Mouse (Mus musculus) hindbrain, embryonic 10.5 days (tissue): Measurements from ENCODE around the gene Gm10260. TPM values are rescaled to one million over a fixed set of nuclear protein-coding genes. Genes with fewer than 3 reads are reported as not detected.

Experiments
- DNase-seq: peaks from one replicate; pipeline ENCODE4 v3.0.0-alpha.2; 2017; ENCODE audit warnings: low spot score
- H3K27ac ChIP-seq: fragments of 300-500 bp; sonication (generic); 2 replicates; pipeline ENCODE4 v1.5.1; 2016; ENCODE audit warnings: mild to moderate bottlenecking, moderate library complexity
- H3K27me3 ChIP-seq: fragments of 300-500 bp; sonication (generic); 2 replicates; pipeline ENCODE4 v1.6.1; 2016; ENCODE audit warnings: mild to moderate bottlenecking; ENCODE audit not compliant: poor library complexity, insufficient read depth, severe bottlenecking
- H3K36me3 ChIP-seq: fragments of 300-500 bp; sonication (generic); 2 replicates; pipeline ENCODE4 v1.6.1; 2016; ENCODE audit warnings: mild to moderate bottlenecking, moderate library complexity
- H3K4me1 ChIP-seq: fragments of 300-500 bp; sonication (generic); replicated peaks from 2 replicates; pipeline ENCODE4 v1.6.1; 2016; ENCODE audit warnings: mild to moderate bottlenecking
- H3K4me3 ChIP-seq: fragments of 300-500 bp; sonication (generic); 2 replicates; pipeline ENCODE4 v1.5.1; 2016; ENCODE audit warnings: mild to moderate bottlenecking, moderate library complexity
- H3K9me3 ChIP-seq: fragments of 300-500 bp; sonication (generic); 2 replicates; pipeline ENCODE4 v1.6.1; 2016; ENCODE audit warnings: mild to moderate bottlenecking, moderate library complexity
- WGBS: fragments of 180-500 bp; shearing (Covaris S2); methylation state at CpG from one replicate; pipeline ENCODE4 v1.1.7; 2016; 5-methylcytosine and 5-hydroxymethylcytosine counted together
- polyA plus RNA-seq: library from polyadenylated mRNA; unstranded; fragments of >200 nt; fragmentation: Nextera tagmentation; extraction: Ambion mirVana; gene quantifications from 2 replicates; pipeline ENCODE4 v1.2.1, GENCODE M21; 2016

Gm10260 gene
- polyA plus RNA-seq, 1 experiment from 2014 or later: 3.7 TPM

DNA sequence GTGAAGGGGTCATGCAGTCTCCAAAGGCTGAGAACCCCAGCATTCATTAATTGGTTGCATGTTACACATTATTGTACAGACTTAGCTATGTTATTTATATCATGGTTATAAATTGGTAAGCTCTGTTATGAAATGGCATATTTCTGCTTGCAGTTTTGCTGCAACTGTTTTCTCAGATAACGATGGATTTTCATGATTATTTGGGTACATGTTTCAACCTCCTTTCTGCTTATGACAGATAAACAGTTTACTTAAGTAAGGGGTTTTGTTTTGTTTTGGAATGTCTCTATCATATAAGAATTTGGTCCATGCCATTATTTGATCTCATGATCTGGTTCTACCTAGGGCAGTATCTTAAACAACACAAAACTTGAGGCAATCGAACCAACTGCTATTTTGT, 5.5 kb upstream of the Gm10260 start:
- WGBS: 94% methylated on average over 2 of the region's 2 CpGs
- Histone ChIP-seq H3K4me3 (no peak overlapping the region), H3K36me3 (no peaks in the 10 kb centered on the region), H3K4me1 (peaks cover 10% of the 10 kb centered on the region), H3K27ac (no peak overlapping the region), H3K9me3 (no peaks in the 10 kb centered on the region), H3K27me3 (no peaks in the 10 kb centered on the region)
- no peak for DNase-seq

- 0 out of 2 replicates have a peak overlapping the region, but pooled peaks have one; percentile 70 for H3K27ac ChIP-seq
- H3K9me3 ChIP-seq: no peaks in the 10 kb centered on the region
- 75% methylated on average over 7 of the region's 7 CpGs for WGBS
- H3K36me3 ChIP-seq: no peaks in the 10 kb centered on the region
- H3K27me3 ChIP-seq: no peaks in the 10 kb centered on the region
- H3K4me3 ChIP-seq: no peak overlapping the region
- peaks cover 10% of the 10 kb centered on the region for H3K4me1 ChIP-seq
- no peak for DNase-seq
Measured at GRCm38 (mm10) chr13:97764067-97764466, 3.6 kb upstream of the Gm10260 start.

DNA sequence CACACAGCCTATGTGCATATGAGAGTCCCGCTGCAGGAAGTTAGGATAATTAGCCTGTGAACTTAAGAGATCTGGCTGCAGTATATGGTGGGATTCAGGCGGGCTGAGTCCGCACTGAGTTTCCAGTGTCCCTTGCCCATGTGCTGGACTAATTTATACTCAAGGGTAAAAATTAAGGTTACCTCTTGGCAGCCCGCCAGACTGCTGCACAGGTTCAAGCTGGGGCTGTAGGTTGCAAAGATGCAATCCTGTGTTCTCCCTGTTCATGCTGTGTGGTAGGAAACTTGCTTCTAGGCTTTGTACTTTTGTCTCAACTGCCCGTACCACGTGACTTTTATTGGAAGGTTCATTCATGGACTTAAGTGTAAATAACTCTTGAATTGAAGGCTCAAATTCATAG, 3.0 kb upstream of the Gm10260 start:
- no peak for DNase-seq
- 87% methylated on average over 6 of the region's 6 CpGs for WGBS
- Histone ChIP-seq H3K9me3 (no peaks in the 10 kb centered on the region), H3K27ac (peak overlapping the region; percentile 40; the same call in 1 of the 2 replicates), H3K4me3 (no peak overlapping the region), H3K4me1 (peaks cover 10% of the 10 kb centered on the region), H3K27me3 (no peaks in the 10 kb centered on the region), H3K36me3 (no peaks in the 10 kb centered on the region)

GRCm38 (mm10) chr13:97762121-97762520, 1.7 kb upstream of the Gm10260 start:
- Histone ChIP-seq H3K4me1 (peaks cover 13% of the 10 kb centered on the region), H3K9me3 (no peaks in the 10 kb centered on the region), H3K27me3 (no peaks in the 10 kb centered on the region), H3K4me3 (no peak overlapping the region), H3K36me3 (no peaks in the 10 kb centered on the region), H3K27ac (no peak overlapping the region)
- WGBS: 94% methylated on average over 8 of the region's 8 CpGs
- no peak for DNase-seq

DNA sequence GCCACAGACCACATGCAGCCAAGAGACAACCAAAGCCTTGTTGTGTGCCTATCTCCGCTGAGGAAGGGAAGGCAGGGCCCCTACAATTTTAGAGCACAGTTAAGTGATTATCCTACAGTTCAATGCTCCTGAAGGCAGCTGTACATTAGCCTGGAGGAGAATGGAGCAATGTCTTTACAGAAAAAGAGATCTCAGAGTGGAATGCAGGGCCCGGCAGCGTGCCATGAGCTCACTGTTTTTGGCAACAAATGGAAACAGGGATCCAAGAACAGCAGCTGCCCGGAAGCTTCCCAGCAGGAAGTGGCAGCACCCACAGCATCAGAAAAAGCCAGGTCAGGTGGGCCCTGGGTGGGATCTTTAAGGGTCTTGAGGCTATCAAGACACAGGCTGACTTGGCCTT, 3.4 kb downstream of the Gm10260 start:
- Histone ChIP-seq H3K36me3 (no peaks in the 10 kb centered on the region), H3K4me1 (0 out of 2 replicates have a peak, but pooled peaks cover 12% of the 10 kb centered on the region), H3K9me3 (no peaks in the 10 kb centered on the region), H3K4me3 (no peak overlapping the region), H3K27me3 (no peaks in the 10 kb centered on the region), H3K27ac (peak overlapping the region; percentile 29; the same call in 1 of the 2 replicates)
- WGBS: 83% methylated on average over 4 of the region's 4 CpGs
- no peak for DNase-seq

DNA sequence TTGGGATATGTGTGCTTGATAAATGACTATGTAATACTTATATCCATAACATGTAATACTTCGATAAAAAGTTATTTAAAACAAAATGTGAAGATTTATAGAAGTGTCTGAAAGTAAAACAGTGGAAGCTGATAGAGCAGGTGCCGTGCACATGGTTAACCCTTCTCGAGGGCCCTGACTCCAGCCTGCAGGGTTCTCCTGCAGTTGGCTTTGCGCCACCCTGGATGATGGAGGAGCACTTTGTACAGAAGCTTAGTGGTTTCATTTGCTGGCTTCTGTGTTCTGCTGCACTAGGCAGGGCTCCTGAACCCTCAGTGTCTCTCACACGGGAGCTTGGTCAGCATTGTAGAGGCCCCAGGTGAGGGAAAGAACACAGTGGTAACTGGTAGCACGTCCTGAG, 4.3 kb downstream of the Gm10260 start:
- Histone ChIP-seq H3K9me3 (no peaks in the 10 kb centered on the region), H3K27me3 (no peaks in the 10 kb centered on the region), H3K27ac (no peak overlapping the region), H3K4me1 (peaks cover 15% of the 10 kb centered on the region; the same call in 1 of the 2 replicates), H3K36me3 (no peaks in the 10 kb centered on the region), H3K4me3 (no peak overlapping the region)
- WGBS: 91% methylated on average over 6 of the region's 6 CpGs
- DNase-seq: no peak

DNA sequence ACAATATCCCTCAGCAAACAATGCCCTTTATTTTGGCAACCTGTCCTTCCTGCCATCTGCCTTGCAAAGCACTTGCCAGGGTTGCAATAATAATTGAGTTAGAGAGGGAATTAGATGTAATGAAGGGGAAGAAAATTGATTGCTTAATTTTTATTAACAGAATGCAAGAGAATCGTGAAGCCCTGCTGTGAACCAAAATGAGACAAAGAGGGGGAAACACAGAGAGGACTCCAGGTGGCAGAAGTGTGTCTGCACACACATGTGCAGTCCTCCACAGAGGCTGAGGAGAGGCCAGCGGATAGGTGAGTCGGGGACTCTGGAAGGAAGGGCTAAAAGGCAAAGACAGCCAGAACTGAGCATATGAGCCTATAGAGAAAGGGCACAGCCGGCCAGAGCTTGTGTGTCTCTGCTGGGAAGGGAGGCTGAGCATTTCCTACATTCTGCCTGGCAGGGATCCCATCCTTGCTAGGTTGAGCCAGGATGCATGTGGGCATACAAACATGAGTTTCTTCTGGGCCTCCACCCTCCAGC, 9.5 kb downstream of the Gm10260 start:
- H3K4me3 ChIP-seq: no peak overlapping the region
- no peaks in the 10 kb centered on the region for H3K36me3 ChIP-seq
- H3K4me1 ChIP-seq: peaks cover 40% of the 10 kb centered on the region
- no peaks in the 10 kb centered on the region for H3K27me3 ChIP-seq
- no peaks in the 10 kb centered on the region for H3K9me3 ChIP-seq
- WGBS: 72% methylated on average over 4 of the region's 4 CpGs
- H3K27ac ChIP-seq: peak overlapping the region; percentile 69
- no peak for DNase-seq

DNA sequence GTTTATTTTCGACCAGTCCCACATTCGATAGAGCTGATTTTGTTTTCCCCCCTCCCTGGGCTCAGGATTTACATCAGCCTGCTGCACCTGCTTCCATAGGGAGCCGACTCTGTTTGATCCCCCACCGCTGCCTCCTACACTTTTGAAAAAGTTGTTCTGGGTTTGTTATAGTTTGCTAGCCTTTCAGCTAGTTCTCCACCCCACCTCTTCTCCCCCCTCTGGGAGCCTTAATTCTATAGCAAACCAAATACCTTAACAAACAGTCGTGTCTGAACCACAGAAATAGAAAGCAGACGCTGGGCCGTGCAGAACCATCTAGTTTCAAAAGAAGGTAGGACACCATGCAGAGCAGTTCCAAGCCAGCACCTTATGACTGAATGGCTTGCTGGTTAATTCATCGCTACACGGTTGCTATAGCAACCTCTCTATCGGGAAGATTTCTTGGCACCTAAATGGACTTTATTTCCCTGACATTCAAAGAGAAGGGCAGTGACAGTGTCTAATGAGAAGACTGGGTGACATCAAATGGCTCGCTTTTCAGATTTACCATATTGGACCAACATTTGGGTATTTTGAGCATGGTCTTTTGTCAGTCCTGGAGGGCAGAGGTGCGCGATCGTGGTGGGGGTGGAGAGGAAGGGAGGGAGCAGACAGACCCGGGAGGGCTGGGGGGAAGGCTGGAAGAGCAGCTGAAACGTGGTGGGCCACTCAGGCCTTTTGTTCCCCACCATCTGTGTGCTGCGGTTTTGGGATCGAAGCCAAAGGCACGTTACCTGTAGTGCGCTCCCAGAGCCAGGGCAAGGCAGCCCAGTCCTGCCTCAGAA, 13.2 kb downstream of the Gm10260 start:
- Histone ChIP-seq H3K4me3 (peak overlapping the region; percentile 33), H3K36me3 (no peaks in the 10 kb centered on the region), H3K27me3 (no peaks in the 10 kb centered on the region), H3K9me3 (no peaks in the 10 kb centered on the region), H3K27ac (peak overlapping the region; percentile 81), H3K4me1 (peaks cover 60% of the 10 kb centered on the region)
- WGBS: 24% methylated on average over 20 of the region's 20 CpGs
- peak; percentile 52 for DNase-seq

DNA sequence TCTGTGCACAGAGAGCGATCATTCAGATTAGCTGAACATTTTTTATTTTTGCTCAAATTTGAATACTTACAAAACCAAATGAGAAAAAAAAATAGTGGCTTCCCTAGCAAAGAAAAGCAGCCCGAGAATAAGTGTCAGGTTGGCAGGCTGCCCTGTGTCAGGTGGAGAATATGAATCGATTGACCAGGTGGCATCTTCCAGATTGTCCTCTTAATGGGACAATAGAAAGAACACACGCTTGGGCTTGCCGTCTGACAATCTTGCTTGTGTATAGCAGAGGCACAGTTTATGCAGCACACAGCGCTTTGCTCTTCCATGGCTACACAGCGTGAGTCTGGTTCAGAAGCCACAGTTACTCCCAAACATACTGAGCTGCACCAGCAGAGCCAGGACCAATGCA, 15.8 kb downstream of the Gm10260 start:
- H3K27ac ChIP-seq: no peak overlapping the region; the same call in 1 of the 2 replicates
- H3K4me3 ChIP-seq: no peak overlapping the region
- H3K36me3 ChIP-seq: no peaks in the 10 kb centered on the region
- no peaks in the 10 kb centered on the region for H3K27me3 ChIP-seq
- no peak for DNase-seq
- H3K4me1 ChIP-seq: peaks cover 55% of the 10 kb centered on the region
- 82% methylated on average over 7 of the region's 7 CpGs for WGBS
- H3K9me3 ChIP-seq: no peaks in the 10 kb centered on the region

GRCm38 (mm10) chr13:97744036-97744435, 16.4 kb downstream of the Gm10260 start:
- no peaks in the 10 kb centered on the region for H3K36me3 ChIP-seq
- H3K27me3 ChIP-seq: no peaks in the 10 kb centered on the region
- no peak overlapping the region for H3K4me3 ChIP-seq
- H3K4me1 ChIP-seq: peaks cover 55% of the 10 kb centered on the region
- WGBS: 59% methylated on average over 2 of the region's 2 CpGs
- H3K9me3 ChIP-seq: no peaks in the 10 kb centered on the region
- H3K27ac ChIP-seq: peak overlapping the region; percentile 46; the same call in 1 of the 2 replicates
- no peak for DNase-seq

DNA sequence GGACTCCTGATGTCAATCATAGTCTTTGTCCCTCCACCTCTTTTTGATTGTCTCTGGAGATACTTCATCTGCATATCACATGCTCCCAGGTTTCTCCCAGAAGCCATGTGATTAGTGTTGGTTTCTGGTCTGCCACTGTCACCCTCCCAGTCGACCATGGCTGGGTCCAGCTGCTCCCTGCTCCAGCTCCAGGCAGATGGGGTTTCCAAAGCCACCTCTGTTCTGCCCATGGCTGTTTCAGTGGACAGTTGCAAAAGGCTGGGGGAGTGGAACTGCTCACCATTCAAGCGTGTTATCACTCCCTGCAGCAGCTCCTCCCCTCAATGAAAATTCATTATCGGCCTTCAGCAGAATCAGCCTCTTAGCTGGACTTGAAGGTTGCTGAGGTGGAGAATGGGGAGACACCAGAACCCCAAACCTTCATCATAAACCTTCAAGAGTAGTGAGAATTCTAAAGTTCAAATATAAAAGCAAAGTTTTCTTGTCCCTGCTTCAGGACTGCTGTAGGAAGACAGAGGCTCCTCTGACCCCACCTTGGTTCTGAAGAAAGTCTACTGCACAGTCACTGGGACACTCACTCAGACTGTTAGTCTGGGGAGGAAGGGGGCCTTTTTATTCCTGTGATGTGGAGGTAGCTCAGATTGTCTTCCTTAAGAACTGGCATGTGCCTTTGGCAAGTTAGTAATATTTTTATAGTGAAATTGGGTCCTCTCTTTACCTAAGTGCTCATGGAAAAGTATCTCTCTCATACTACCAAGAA, 17.0 kb downstream of the Gm10260 start:
- H3K4me1 ChIP-seq: peaks cover 51% of the 10 kb centered on the region
- no peak overlapping the region for H3K4me3 ChIP-seq
- H3K27me3 ChIP-seq: no peaks in the 10 kb centered on the region
- no peaks in the 10 kb centered on the region for H3K36me3 ChIP-seq
- peak overlapping the region; percentile 46 for H3K27ac ChIP-seq
- no peaks in the 10 kb centered on the region for H3K9me3 ChIP-seq
- peak; percentile 31 for DNase-seq
- WGBS: 43% methylated on average over 3 of the region's 3 CpGs

DNA sequence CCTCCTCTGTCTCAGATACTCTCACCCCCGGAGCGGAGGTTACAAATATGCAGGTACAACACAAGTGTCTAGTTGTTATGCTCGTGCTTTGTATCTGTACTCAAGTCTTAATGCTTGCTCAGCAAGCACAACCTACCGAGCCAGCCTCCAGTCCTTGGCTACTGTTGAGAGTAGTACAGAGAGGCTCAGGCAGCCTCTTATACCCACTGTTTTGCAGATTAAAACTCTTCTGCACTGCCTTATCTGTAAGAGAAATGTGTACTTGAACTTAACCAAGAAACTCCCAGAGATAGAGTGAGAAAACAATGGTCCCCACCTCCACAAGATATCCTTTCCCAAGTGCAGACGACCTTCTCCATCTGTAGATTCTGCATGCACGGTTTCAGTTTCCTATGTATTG, 24.5 kb downstream of the Gm10260 start:
- H3K4me1 ChIP-seq: no peaks in the 10 kb centered on the region

GRCm38 (mm10) chr13:97734760-97735159, 25.7 kb downstream of the Gm10260 start:
- H3K27me3 ChIP-seq: no peaks in the 10 kb centered on the region
- H3K9me3 ChIP-seq: no peaks in the 10 kb centered on the region
- 97% methylated on average over 3 of the region's 3 CpGs for WGBS
- no peaks in the 10 kb centered on the region for H3K4me1 ChIP-seq
- no peaks in the 10 kb centered on the region for H3K36me3 ChIP-seq
- no peak for DNase-seq
- no peak overlapping the region for H3K4me3 ChIP-seq
- no peak overlapping the region for H3K27ac ChIP-seq

More for the DNA sequence above, 24.5 kb downstream of the Gm10260 start:
- 88% methylated on average over 6 of the region's 6 CpGs for WGBS
- no peak for DNase-seq
- H3K4me3 ChIP-seq: no peak overlapping the region
- no peaks in the 10 kb centered on the region for H3K36me3 ChIP-seq
- H3K9me3 ChIP-seq: no peaks in the 10 kb centered on the region
- no peak overlapping the region for H3K27ac ChIP-seq
- H3K27me3 ChIP-seq: no peaks in the 10 kb centered on the region
